Mouse (Mus musculus): ENCODE measurements around the gene Trim25. TPM values are rescaled to one million over a fixed set of nuclear protein-coding genes. Genes with fewer than 3 reads are reported as not detected.

Gene Trim25
- total RNA-seq (2023): 100 to 1,000 TPM; 131 to 161 TPM

DNA sequence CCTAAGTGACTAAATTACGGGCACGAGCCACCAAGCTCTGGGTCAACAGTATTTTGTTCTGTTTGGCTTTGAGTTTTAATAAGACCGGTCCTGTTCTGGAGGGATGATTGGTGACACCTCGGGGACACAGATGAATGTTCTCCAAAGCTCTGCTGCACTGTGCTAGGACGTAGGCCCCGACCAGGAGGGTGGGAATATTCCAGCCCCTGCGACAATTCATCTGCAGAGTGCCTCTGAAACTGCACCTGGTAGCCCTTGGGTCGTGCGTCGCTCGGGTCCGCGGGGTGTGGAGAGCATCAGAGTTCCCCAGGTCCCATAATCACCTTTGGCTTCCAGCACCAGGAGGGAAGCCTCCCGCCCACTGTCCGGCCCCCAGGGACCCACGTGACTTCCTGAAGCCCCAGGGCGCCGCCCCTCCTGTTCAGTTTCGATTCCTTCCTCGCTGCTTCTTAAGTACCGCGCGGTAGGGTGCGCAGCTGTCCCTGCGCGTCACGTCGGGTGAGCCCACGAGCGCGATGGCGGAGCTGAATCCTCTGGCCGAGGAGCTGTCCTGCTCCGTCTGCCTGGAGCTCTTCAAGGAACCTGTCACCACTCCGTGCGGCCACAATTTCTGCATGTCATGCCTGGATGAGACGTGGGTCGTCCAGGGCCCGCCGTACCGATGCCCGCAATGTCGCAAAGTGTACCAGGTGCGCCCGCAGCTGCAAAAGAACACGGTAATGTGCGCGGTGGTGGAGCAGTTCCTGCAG, at the start of gene Trim25:
Gene Trim25 (plus strand): TSS at position 403 of the 749 bp plus-strand sequence.

DNA sequence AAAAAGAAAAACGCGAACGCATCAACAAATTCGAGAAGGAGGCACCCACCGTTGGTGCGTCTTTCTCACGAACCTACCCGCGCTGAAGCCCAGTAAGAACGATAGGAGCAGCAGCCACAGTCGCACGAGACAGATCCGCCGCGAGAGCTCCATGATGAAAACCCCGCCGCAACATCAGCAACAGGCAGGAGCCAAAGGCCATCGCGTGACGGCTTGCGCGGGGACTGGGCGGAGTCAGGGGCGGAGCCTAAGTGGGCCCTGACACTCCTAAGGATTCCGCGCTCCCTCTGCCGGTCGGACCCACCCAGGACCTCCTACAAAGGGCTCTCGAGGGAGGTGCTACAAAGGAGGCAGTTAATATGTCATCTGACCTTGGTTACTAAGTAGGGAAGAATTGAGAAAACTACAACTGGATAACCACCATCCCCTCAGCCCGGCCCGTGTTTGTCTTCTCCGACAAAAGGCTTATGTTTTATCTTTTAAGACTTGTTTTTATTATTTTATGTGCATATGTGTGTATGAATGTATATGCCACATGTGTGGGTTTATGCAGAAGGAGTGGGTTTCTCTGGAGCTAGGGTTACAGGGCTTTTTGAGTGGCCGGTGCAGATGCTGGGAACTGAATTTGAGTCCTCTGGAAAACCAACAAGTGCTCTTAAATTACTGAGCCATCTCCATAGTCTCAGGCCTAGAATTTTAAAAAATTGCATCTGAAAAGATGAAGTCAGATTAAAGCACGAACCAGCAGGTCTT, 43.8 kb upstream of the Trim25 start, which contains the start of gene Scpep1:
Gene Scpep1 (minus strand): TSS at position 249 of the 753 bp plus-strand sequence.

GRCm38 (mm10) chr11:88966881-88967361, 32.3 kb upstream of the Trim25 start, which contains the start of gene Elobl:
TSS of gene Elobl (minus strand) at chr11:88966931.

GRCm38 (mm10) chr11:88970202-88970732, 28.9 kb upstream of the Trim25 start, which contains the start of gene Coil:
TSS of gene Coil (plus strand) at chr11:88970252.

GRCm38 (mm10) chr11:89066750-89067149, 67.6 kb downstream of the Trim25 start, which contains the start of gene Dgke:
TSS of gene Dgke (minus strand) at chr11:89066850.

Other genes starting within 250 kb of the Trim25 start
- 1 to 10 TPM in 1 of 2 experiments, under 1 TPM in 1; 0.81 to 1.2 TPM for gene Akap1, start 134.8 kb upstream of the Trim25 start, total RNA-seq (2023)
- gene Scpep1, start 43.9 kb upstream of the Trim25 start, total RNA-seq (2023): 10 to 100 TPM; 67.2 to 78.9 TPM
- not detected for gene Elobl, start 32.4 kb upstream of the Trim25 start, total RNA-seq (2023)
- gene Coil, start 29.1 kb upstream of the Trim25 start, total RNA-seq (2023): 10 to 100 TPM; 13.4 to 15.0 TPM
- 10 to 100 TPM; 12.7 to 16.4 TPM for gene Dgke, start 67.5 kb downstream of the Trim25 start, total RNA-seq (2023)
- gene Gm525, start 74.5 kb downstream of the Trim25 start, total RNA-seq (2023): not detected